Mouse (Mus musculus) cerebellum, adult 2 months (tissue): ENCODE data around the gene Nfkb1. TPM values are rescaled to one million over a fixed set of nuclear protein-coding genes. Genes with fewer than 3 reads are reported as not detected.

Experiments used
- DNase-seq, 2 experiments: peaks; one replicate each; pipeline ENCODE4 v3.0.0; 2021
- H3K27ac ChIP-seq: fragments of 200-500 bp; 2 replicates; pipeline ENCODE4 v1.5.1; 2012; ENCODE audit warnings: low read length, control low read depth, inconsistent platforms; ENCODE audit not compliant: insufficient read depth
- H3K27me3 ChIP-seq: fragments of 200-500 bp; 2 replicates; pipeline ENCODE4 v1.6.1; 2012; ENCODE audit warnings: inconsistent platforms, mild to moderate bottlenecking, low read length, moderate library complexity; ENCODE audit not compliant: control insufficient read depth, insufficient read depth
- H3K4me1 ChIP-seq: fragments of 200-500 bp; 2 replicates; pipeline ENCODE4 v1.6.1; 2011; ENCODE audit warnings: low read length; ENCODE audit not compliant: control insufficient read depth, insufficient read depth
- H3K4me3 ChIP-seq: fragments of 200-500 bp; replicated peaks from 2 replicates; pipeline ENCODE3; 2011; ENCODE audit warnings: mild to moderate bottlenecking, low read depth, low read length, control low read depth; ENCODE audit not compliant: insufficient read depth
- CTCF ChIP-seq: fragments of 200-500 bp; IDR thresholded peaks from 2 replicates; pipeline ENCODE4 v1.5.1; 2011; ENCODE audit warnings: low read depth, mild to moderate bottlenecking, control low read depth, low read length, moderate library complexity, borderline replicate concordance; ENCODE audit not compliant: insufficient read depth
- POLR2A ChIP-seq: fragments of 200-500 bp; IDR thresholded peaks from 2 replicates; pipeline ENCODE4 v1.6.1; 2011; ENCODE audit warnings: low read length, control low read depth, borderline replicate concordance; ENCODE audit not compliant: insufficient read depth
- WGBS: fragments of 180-500 bp; shearing (Covaris S2); methylation state at CpG from one replicate; pipeline ENCODE4 v1.1.7; 2018; 5-methylcytosine and 5-hydroxymethylcytosine counted together
- polyA plus RNA-seq: library from polyadenylated mRNA; depleted of rRNA; stranded (reverse); fragments of >200 nt; gene quantifications from 2 replicates; pipeline ENCODE4 v1.2.3, GENCODE M21; 2012; rRNA removed

Gene Nfkb1
- 32.7 and 33.1 TPM in 2 replicates for polyA plus RNA-seq

- H3K4me3 ChIP-seq, result peak within 1 kb of the TSS; percentile 92
- peak within 1 kb of the TSS; percentile 96 for H3K27ac ChIP-seq
- H3K27me3 ChIP-seq, result no peaks in the 10 kb centered on the region
- TF ChIP-seq POLR2A (no peak; the same call in 1 of the 2 replicates), CTCF (no peak)
- H3K4me1 ChIP-seq, result peaks cover 6% of the 10 kb centered on the region; the same call in 1 of the 2 replicates
- DNase-seq, result peak; percentile 67 to 78
- WGBS, result 5% methylated on average over 90 of the region's 102 CpGs
These were observed at the start of gene Nfkb1 for GRCm38 (mm10) chr3:135691191-135692131. TSS of gene Nfkb1 (minus strand) at chr3:135691547.

GRCm38 (mm10) chr3:135740711-135741110 lies 49.4 kb upstream of the Nfkb1 start:
- no peak for DNase-seq
- whole genome bisulfite sequencing, result 79% methylated on average over 8 of the region's 8 CpGs
- TF ChIP-seq POLR2A, result no peak
- no peak for TF ChIP-seq CTCF
- no peak overlapping the region for H3K4me3 ChIP-seq
- no peak overlapping the region for H3K27ac ChIP-seq
- no peaks in the 10 kb centered on the region for H3K27me3 ChIP-seq
- H3K4me1 ChIP-seq, result no peaks in the 10 kb centered on the region

- Histone ChIP-seq H3K27ac (no peak overlapping the region), H3K27me3 (no peaks in the 10 kb centered on the region), H3K4me3 (no peak overlapping the region), H3K4me1 (peaks cover 3% of the 10 kb centered on the region; the same call in 1 of the 2 replicates)
- 69% methylated on average over 1 of the region's 1 CpGs for WGBS
- TF ChIP-seq CTCF, result no peak
- no peak for TF ChIP-seq POLR2A
- DNase-seq, result no peak
These were observed 43.4 kb upstream of the Nfkb1 start for GRCm38 (mm10) chr3:135734736-135735135.

DNA sequence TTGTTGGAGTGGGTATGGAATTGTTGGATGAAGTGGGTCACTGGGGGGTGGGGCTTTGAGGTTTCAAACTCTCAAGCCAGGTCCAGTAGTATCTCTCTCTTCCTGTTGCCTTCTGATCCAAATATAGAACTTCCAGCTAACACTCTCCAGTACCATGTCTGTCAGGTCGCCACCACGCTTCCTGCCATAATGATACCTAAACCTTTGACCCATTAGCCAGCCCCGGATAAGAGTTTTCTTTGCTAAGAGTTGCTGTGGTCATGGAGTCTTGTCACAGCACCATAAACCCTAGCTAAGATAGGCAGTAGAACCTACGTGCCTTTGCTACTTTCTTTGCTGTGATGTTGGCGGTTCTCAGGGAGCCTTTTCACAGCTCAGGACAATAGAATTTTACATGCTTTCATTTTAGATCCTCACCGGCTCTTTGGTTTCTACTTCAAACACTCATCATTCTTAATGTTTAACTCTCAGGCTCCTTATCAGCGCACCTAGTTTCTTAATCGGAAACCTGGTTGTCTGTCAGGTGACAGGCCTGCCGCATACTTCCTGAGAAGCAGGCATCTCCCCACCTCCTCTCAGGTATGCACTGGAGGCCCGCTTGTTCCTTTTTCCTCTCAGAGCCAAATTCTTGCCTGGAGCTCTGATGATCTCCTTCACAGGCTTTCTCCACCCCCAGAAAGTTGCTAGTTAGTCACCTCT lies 41.5 kb upstream of the Nfkb1 start:
- WGBS, result 93% methylated on average over 10 of the region's 10 CpGs
- Histone ChIP-seq H3K4me1 (peaks cover 3% of the 10 kb centered on the region; the same call in 1 of the 2 replicates), H3K27ac (no peak overlapping the region), H3K27me3 (no peaks in the 10 kb centered on the region), H3K4me3 (no peak overlapping the region)
- no peak for TF ChIP-seq POLR2A
- no peak for TF ChIP-seq CTCF
- DNase-seq, result no peak

DNA sequence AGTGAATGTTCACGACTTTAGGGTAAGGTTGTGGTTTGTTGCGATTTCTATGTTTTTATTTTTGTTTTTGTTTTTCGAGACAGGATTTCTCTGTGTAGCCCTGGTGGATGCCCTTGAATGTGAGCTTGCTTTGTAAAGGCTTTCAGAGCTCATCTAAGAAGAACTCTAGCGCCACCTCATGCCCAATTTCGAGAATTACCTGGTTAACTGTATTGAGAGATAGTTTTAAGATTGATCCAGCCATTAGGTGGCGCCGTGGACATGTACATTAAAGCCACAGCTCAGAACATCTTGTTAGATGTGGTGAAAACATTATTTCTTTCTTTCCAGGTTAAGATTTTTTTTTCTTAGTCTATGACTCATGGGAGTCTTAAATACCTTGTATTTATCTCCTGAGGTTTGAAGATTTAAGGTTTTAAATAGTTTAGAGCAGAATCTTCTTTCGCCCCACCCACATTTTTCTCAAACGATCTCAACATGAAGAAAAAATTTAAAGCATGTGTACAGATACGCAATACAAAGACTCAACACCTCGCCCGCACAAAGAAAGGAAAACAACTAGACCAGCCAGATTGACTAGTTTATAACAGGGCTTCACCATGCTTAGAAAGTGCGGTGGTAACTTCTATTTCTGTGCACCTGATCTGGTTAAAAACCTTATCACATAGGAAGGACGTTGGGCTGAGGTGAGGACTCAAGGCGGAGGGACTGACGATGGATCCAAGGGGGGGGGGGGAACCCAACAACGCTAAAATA lies 40.1 kb upstream of the Nfkb1 start:
- Histone ChIP-seq H3K4me3 (no peak overlapping the region), H3K4me1 (peaks cover 3% of the 10 kb centered on the region; the same call in 1 of the 2 replicates), H3K27ac (no peak overlapping the region), H3K27me3 (no peaks in the 10 kb centered on the region)
- TF ChIP-seq CTCF (peak; percentile 61), POLR2A (no peak)
- DNase-seq, result peak; percentile 84 to 88
- 37% methylated on average over 17 of the region's 17 CpGs for WGBS

DNA sequence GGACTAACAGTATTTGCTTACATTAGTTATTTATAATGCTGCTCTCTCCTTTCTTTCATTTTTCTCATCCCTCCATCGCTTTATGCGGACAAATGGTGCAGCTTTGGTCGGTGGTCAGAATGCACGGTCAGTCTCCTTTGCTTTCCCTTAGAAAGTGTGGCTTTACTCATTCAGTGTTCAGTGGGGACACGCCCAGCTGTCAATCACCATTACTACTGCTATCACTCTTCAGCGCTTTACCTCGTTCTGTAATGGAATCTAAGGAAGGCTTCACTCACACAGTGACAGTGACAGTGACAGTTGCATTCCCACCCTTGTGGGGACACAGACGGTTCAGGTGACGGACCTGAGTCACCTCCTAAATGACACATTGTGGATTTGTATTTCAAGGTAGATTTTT lies 39.4 kb upstream of the Nfkb1 start:
- Histone ChIP-seq H3K4me3 (peak overlapping the region; percentile 36), H3K27me3 (no peaks in the 10 kb centered on the region), H3K4me1 (peaks cover 3% of the 10 kb centered on the region; the same call in 1 of the 2 replicates), H3K27ac (no peak overlapping the region)
- TF ChIP-seq POLR2A (no peak), CTCF (no peak)
- peak; percentile 10 to 18 for DNase-seq
- WGBS, result 51% methylated on average over 9 of the region's 9 CpGs

DNA sequence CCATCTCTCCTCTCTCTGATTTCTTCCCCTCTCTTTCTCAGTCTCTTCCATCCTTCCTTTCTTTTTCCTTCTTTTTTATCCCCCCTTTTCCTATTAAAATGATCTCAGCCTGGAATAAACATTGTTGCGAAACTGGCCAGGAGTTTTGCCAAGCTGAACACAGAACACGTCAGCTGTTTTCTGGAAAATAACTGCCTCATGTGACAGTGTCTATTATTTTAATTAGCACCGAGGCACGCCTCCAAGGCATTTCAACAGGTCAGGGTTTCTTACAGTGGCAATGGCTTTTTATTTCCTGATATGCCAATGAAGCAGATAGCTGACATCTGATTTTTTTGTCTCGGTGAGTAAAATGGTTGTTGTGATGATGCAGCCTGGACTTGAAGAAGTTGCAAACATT lies 38.2 kb upstream of the Nfkb1 start:
- peaks cover 3% of the 10 kb centered on the region; the same call in 1 of the 2 replicates for H3K4me1 ChIP-seq
- H3K27ac ChIP-seq, result no peak overlapping the region
- no peaks in the 10 kb centered on the region for H3K27me3 ChIP-seq
- no peak overlapping the region for H3K4me3 ChIP-seq
- no peak for DNase-seq
- TF ChIP-seq POLR2A (no peak), CTCF (no peak)
- 59% methylated on average over 5 of the region's 5 CpGs for WGBS
